Mouse (Mus musculus): ENCODE measurements around the gene Igfbp6. TPM values are rescaled to one million over a fixed set of nuclear protein-coding genes. Genes with fewer than 3 reads are reported as not detected.

Gene Igfbp6
- polyA plus RNA-seq, 2 experiments = 0.66 to 0.95 TPM

DNA sequence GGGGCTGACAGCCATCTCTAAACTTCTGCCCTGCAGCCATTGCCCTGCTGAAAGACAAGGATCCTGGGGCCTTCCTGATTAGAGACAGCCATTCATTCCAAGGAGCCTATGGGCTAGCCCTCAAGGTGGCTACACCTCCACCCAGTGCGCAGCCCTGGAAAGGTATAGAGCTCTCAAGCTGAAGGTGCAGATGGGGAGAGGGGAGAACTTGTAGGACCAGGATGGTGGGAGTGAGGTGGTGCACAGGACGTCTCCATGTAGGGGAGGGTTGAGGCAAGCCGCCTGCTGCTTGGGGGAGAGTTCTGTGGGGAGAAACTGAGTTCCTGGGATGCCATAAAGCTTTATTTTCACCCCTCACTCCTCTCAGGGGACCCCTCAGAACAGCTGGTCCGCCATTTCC lies 30.5 kb upstream of the Igfbp6 start:
- ATAC-seq (ENCODE audit: insufficient read depth) (no peak), DNase-seq (ENCODE audit: low read depth in 3 of 3, low spot score in 3 of 3) (no peak)
- no peaks in the 10 kb centered on the region for H3K9me3 ChIP-seq (ENCODE audit: control insufficient read depth, low read length)
- TF ChIP-seq EP300 (IDR thresholded peaks at IDR 0.05; ENCODE audit: low read depth) = no peak
- TF ChIP-seq CTCF (IDR thresholded peaks at IDR 0.05; ENCODE audit: low read depth) = no peak
- WGBS (ENCODE audit: insufficient replicate concordance) = 66% methylated on average over 4 of the region's 4 CpGs
- H3K36me3 ChIP-seq (replicated peaks; ENCODE audit: control insufficient read depth, insufficient read depth, low read depth) = no peaks in the 10 kb centered on the region; the same call in 1 of the 2 replicates
- no peaks in the 10 kb centered on the region for H3K27me3 ChIP-seq (ENCODE audit: control insufficient read depth, insufficient read depth, low read length)
- H3K27ac ChIP-seq = no peak overlapping the region
- no peak overlapping the region for H3K4me3 ChIP-seq (ENCODE audit: insufficient read depth in 1 of 2, low read depth in 2 of 2, low read length in 2 of 2)
- no peak overlapping the region for H3K4me2 ChIP-seq (ENCODE audit: low read depth)
- no peaks in the 10 kb centered on the region for H3K4me1 ChIP-seq (replicated peaks; ENCODE audit: control insufficient read depth in 2 of 2, insufficient read depth in 2 of 2, low read length in 1 of 2)
- no peak overlapping the region for H3K9ac ChIP-seq (replicated peaks)

DNA sequence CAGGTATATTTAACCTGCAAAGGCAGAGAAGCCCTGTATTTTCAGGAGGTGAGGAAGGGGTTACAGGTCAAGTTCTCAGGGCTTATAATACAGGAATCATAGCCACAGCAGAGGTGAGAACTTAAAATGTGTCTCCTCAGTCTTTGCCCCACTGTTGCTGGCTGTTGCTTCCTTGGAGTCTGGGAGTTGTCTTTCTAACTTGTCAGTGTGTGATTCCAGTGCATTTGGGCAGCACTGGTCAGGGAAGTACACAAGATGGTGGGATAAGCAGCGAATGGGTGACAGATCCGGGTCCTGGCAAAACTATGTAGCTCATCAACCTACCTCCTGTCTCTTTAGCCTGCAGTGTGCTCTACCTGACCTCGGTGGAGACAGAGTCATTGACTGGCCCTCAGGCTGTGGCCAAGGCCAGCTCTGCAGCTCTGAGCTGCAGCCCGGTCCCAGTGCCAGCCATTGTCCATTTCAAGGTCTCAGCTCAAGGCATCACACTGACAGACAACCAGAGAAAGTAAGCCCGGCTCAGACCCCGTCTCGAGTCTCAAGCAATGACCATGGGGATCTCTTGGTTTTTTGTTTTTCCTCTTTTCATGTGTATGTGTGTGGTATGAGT lies 29.4 kb upstream of the Igfbp6 start:
- Histone ChIP-seq H3K4me3 (ENCODE audit: insufficient read depth in 1 of 2, low read depth in 2 of 2, low read length in 2 of 2) (no peak overlapping the region), H3K27me3 (ENCODE audit: control insufficient read depth, insufficient read depth, low read length) (no peaks in the 10 kb centered on the region), H3K9ac (replicated peaks) (no peak overlapping the region), H3K4me2 (ENCODE audit: low read depth) (no peak overlapping the region), H3K4me1 (replicated peaks; ENCODE audit: control insufficient read depth in 2 of 2, insufficient read depth in 2 of 2, low read length in 1 of 2) (no peaks in the 10 kb centered on the region), H3K27ac (no peak overlapping the region), H3K9me3 (ENCODE audit: control insufficient read depth, low read length) (no peaks in the 10 kb centered on the region), H3K36me3 (replicated peaks; ENCODE audit: control insufficient read depth, insufficient read depth, low read depth) (no peaks in the 10 kb centered on the region; the same call in 1 of the 2 replicates)
- no peak for TF ChIP-seq EP300 (IDR thresholded peaks at IDR 0.05; ENCODE audit: low read depth)
- no peak for TF ChIP-seq CTCF (IDR thresholded peaks at IDR 0.05; ENCODE audit: low read depth)
- 73% methylated on average over 7 of the region's 7 CpGs for WGBS (ENCODE audit: insufficient replicate concordance)
- ATAC-seq (ENCODE audit: insufficient read depth) (no peak), DNase-seq (ENCODE audit: low read depth in 3 of 3, low spot score in 3 of 3) (no peak)

DNA sequence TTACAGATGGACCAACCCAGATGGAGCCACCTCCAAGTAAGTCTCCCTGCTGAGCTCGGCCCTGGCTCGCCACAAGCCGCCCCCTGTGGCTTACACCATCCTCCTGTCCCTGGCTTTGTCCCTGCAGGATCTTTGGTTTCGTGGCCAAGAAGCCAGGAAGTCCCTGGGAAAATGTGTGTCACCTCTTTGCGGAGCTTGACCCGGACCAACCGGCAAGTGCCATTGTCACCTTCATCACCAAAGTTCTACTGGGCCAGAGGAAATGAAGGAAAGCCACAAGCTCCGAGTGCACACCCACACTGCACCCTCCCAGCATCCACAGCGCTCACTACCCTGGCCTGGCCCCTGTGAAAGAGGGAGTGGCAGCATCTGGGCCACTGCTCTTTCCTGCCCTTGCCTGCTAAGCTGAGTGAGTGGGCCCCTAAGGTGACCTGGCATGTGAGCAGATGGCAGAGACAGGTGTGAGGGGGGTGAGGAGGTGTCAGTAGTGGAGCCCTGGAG lies 28.4 kb upstream of the Igfbp6 start:
- DNase-seq (ENCODE audit: low read depth in 3 of 3, low spot score in 3 of 3) (no peak), ATAC-seq (ENCODE audit: insufficient read depth) (peak; percentile 46; the same call in 1 of the 2 replicates)
- Histone ChIP-seq H3K27ac (no peak overlapping the region), H3K9me3 (ENCODE audit: control insufficient read depth, low read length) (no peaks in the 10 kb centered on the region), H3K36me3 (replicated peaks; ENCODE audit: control insufficient read depth, insufficient read depth, low read depth) (no peaks in the 10 kb centered on the region; the same call in 1 of the 2 replicates), H3K9ac (replicated peaks) (no peak overlapping the region), H3K4me1 (replicated peaks; ENCODE audit: control insufficient read depth in 2 of 2, insufficient read depth in 2 of 2, low read length in 1 of 2) (no peaks in the 10 kb centered on the region), H3K4me2 (ENCODE audit: low read depth) (no peak overlapping the region), H3K4me3 (ENCODE audit: insufficient read depth in 1 of 2, low read depth in 2 of 2, low read length in 2 of 2) (no peak overlapping the region), H3K27me3 (ENCODE audit: control insufficient read depth, insufficient read depth, low read length) (no peaks in the 10 kb centered on the region)
- WGBS (ENCODE audit: insufficient replicate concordance) = 42% methylated on average over 9 of the region's 9 CpGs
- no peak for TF ChIP-seq EP300 (IDR thresholded peaks at IDR 0.05; ENCODE audit: low read depth)
- TF ChIP-seq CTCF (IDR thresholded peaks at IDR 0.05; ENCODE audit: low read depth) = no peak

DNA sequence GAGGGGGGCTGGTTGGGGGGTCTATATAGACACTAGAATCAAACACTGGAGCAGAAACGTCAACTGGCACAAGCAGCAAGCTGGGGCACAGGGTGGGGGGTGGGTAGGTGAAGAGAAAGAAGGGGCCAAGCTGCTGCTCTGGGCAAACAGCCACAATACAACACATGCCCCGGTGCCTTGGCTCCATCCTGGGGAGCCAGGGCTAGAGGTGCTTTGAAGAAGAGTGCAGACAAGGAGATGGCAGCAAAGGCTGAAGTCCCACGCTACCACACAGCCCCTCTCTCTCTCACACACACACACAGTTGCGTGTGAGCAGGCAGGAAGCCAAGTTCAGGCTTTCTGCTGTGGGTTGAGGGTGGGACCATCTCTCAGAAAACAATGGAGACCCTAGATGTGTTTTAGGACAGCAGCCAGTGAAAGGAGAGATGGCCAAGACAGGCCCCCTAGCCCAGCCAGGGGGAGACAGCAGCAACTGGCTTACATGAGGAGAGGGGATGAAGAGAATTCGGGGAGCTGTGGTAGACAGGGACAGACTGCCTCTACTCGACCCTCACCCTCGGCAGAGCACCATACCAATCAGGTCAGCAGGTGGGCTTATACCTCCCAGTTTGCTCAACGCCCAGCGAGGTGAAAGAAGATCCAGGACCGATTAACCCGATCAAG lies 27.3 kb upstream of the Igfbp6 start:
- 74% methylated on average over 11 of the region's 11 CpGs for WGBS (ENCODE audit: insufficient replicate concordance)
- no peak overlapping the region for H3K27ac ChIP-seq
- no peaks in the 10 kb centered on the region for H3K27me3 ChIP-seq (ENCODE audit: control insufficient read depth, insufficient read depth, low read length)
- H3K36me3 ChIP-seq (replicated peaks; ENCODE audit: control insufficient read depth, insufficient read depth, low read depth) = no peaks in the 10 kb centered on the region; the same call in none of the 2 replicates
- no peak overlapping the region for H3K4me2 ChIP-seq (ENCODE audit: low read depth)
- H3K9ac ChIP-seq (replicated peaks) = no peak overlapping the region
- DNase-seq (ENCODE audit: low read depth in 3 of 3, low spot score in 3 of 3) = no peak
- no peaks in the 10 kb centered on the region for H3K4me1 ChIP-seq (replicated peaks; ENCODE audit: control insufficient read depth in 2 of 2, insufficient read depth in 2 of 2, low read length in 1 of 2)
- no peak for TF ChIP-seq EP300 (IDR thresholded peaks at IDR 0.05; ENCODE audit: low read depth)
- TF ChIP-seq CTCF (IDR thresholded peaks at IDR 0.05; ENCODE audit: low read depth) = no peak
- H3K9me3 ChIP-seq (ENCODE audit: control insufficient read depth, low read length) = no peaks in the 10 kb centered on the region
- ATAC-seq (ENCODE audit: insufficient read depth) = no peak
- H3K4me3 ChIP-seq (ENCODE audit: insufficient read depth in 1 of 2, low read depth in 2 of 2, low read length in 2 of 2) = no peak overlapping the region

Data from liver, embryonic 14.5 days (tissue).